Mouse (Mus musculus) thymus, adult 18-20 months (tissue): ENCODE measurements at regions not wholly inside any gene's neighbourhood (a gene's known extent, or its start where the extent isn't known, plus 50 kb on each side); places are given as distances from the start of the nearest gene placed in this dataset.

ENCODE experiments used
- DNase-seq, 2 experiments: peaks; one replicate each; pipeline ENCODE4 v3.0.0; 2022; ENCODE audit warnings: mixed read lengths in 2 of 2

- no peak for DNase-seq
Measured at GRCm38 (mm10) chr1:69470614-69471250, 216.3 kb downstream of the Ikzf2 start.

GRCm38 (mm10) chr1:69469158-69469901, 217.7 kb downstream of the Ikzf2 start:
- no peak for DNase-seq

GRCm38 (mm10) chr1:69466534-69467275, 220.3 kb downstream of the Ikzf2 start:
- no peak for DNase-seq

GRCm38 (mm10) chr1:69461191-69461590, 225.9 kb downstream of the Ikzf2 start:
- DNase-seq: no peak

- DNase-seq: no peak
Measured at GRCm38 (mm10) chr1:69459899-69460298, 227.1 kb downstream of the Ikzf2 start.

- DNase-seq: no peak
Measured at GRCm38 (mm10) chr1:69457471-69457870, 229.6 kb downstream of the Ikzf2 start.

- no peak for DNase-seq
Measured at GRCm38 (mm10) chr1:69453991-69454390, 233.1 kb downstream of the Ikzf2 start.

GRCm38 (mm10) chr1:69452910-69453309, 234.1 kb downstream of the Ikzf2 start:
- DNase-seq: no peak

- DNase-seq: no peak
Measured at GRCm38 (mm10) chr1:69450455-69450854, 236.6 kb downstream of the Ikzf2 start.

GRCm38 (mm10) chr1:69447276-69447675, 239.8 kb downstream of the Ikzf2 start:
- no peak for DNase-seq

GRCm38 (mm10) chr1:69444722-69445121, 242.3 kb downstream of the Ikzf2 start:
- no peak for DNase-seq

GRCm38 (mm10) chr1:69443466-69443865, 243.6 kb downstream of the Ikzf2 start:
- DNase-seq: no peak

- DNase-seq: no peak
Measured at GRCm38 (mm10) chr1:69440564-69441334, 246.3 kb downstream of the Ikzf2 start.

GRCm38 (mm10) chr1:69437042-69437441, 250.0 kb downstream of the Ikzf2 start:
- DNase-seq: no peak

- DNase-seq: no peak
Measured at GRCm38 (mm10) chr1:69433655-69434357, 253.2 kb downstream of the Ikzf2 start.

- DNase-seq: no peak
Measured at GRCm38 (mm10) chr1:69430683-69431407, 256.2 kb downstream of the Ikzf2 start.

- DNase-seq: no peak
Measured at GRCm38 (mm10) chr1:69429632-69430031, 257.4 kb downstream of the Ikzf2 start.

- no peak for DNase-seq
Measured at GRCm38 (mm10) chr1:69397676-69398075, 289.4 kb downstream of the Ikzf2 start.

GRCm38 (mm10) chr1:69382374-69382773, 274.5 kb upstream of the Erbb4 start:
- DNase-seq: no peak

- DNase-seq: no peak
Measured at GRCm38 (mm10) chr1:69379741-69380140, 271.9 kb upstream of the Erbb4 start.

- DNase-seq: no peak
Measured at GRCm38 (mm10) chr1:69376923-69377706, 269.3 kb upstream of the Erbb4 start.
